Mouse (Mus musculus) spleen, adult 18-20 months (tissue): Measurements from ENCODE around the gene Cd44.
A peak's percentile ranks its signal among the peaks of the same experiment; 100 is the strongest.

Source experiments
- DNase-seq, 2 experiments: peaks; one replicate each; pipeline ENCODE4 v3.0.0; 2022; ENCODE audit warnings: mixed read lengths in 2 of 2

Cd44 gene

GRCm38 (mm10) chr2:102900875-102901827 lies at the start of gene Cd44:
Cd44 (minus strand) TSS chr2:102901665.
- DNase-seq: peak; percentile 49 to 57

- DNase-seq: no peak
Measured at GRCm38 (mm10) chr2:102948481-102948857, 47.0 kb upstream of the Cd44 start.

- no peak for DNase-seq
Measured at GRCm38 (mm10) chr2:102947846-102948480, 46.5 kb upstream of the Cd44 start.

- no peak for DNase-seq
Measured at GRCm38 (mm10) chr2:102945111-102945510, 43.6 kb upstream of the Cd44 start.

GRCm38 (mm10) chr2:102944415-102945012 lies 43.0 kb upstream of the Cd44 start:
- DNase-seq: no peak

GRCm38 (mm10) chr2:102943983-102944382 lies 42.5 kb upstream of the Cd44 start:
- no peak for DNase-seq

- no peak for DNase-seq
Measured at GRCm38 (mm10) chr2:102942782-102943080, 41.3 kb upstream of the Cd44 start.

GRCm38 (mm10) chr2:102941937-102942781 lies 40.7 kb upstream of the Cd44 start:
- DNase-seq: no peak

GRCm38 (mm10) chr2:102940813-102941361 lies 39.4 kb upstream of the Cd44 start:
- DNase-seq: no peak

- no peak for DNase-seq
Measured at GRCm38 (mm10) chr2:102940158-102940557, 38.7 kb upstream of the Cd44 start.

GRCm38 (mm10) chr2:102936886-102937285 lies 35.4 kb upstream of the Cd44 start:
- no peak for DNase-seq

GRCm38 (mm10) chr2:102934834-102935233 lies 33.4 kb upstream of the Cd44 start:
- no peak for DNase-seq

GRCm38 (mm10) chr2:102933787-102934186 lies 32.3 kb upstream of the Cd44 start:
- DNase-seq: no peak

- no peak for DNase-seq
Measured at GRCm38 (mm10) chr2:102933142-102933541, 31.7 kb upstream of the Cd44 start.

- no peak for DNase-seq
Measured at GRCm38 (mm10) chr2:102932667-102933066, 31.2 kb upstream of the Cd44 start.

- DNase-seq: no peak
Measured at GRCm38 (mm10) chr2:102928211-102928610, 26.7 kb upstream of the Cd44 start.

GRCm38 (mm10) chr2:102924480-102924879 lies 23.0 kb upstream of the Cd44 start:
- DNase-seq: no peak

- DNase-seq: no peak
Measured at GRCm38 (mm10) chr2:102923682-102924081, 22.2 kb upstream of the Cd44 start.

GRCm38 (mm10) chr2:102922066-102922465 lies 20.6 kb upstream of the Cd44 start:
- DNase-seq: no peak

GRCm38 (mm10) chr2:102918301-102918700 lies 16.8 kb upstream of the Cd44 start:
- DNase-seq: no peak

GRCm38 (mm10) chr2:102916596-102916995 lies 15.1 kb upstream of the Cd44 start:
- DNase-seq: no peak

GRCm38 (mm10) chr2:102914675-102915074 lies 13.2 kb upstream of the Cd44 start:
- DNase-seq: no peak
